Mouse (Mus musculus): Measurements from ENCODE around the gene Entpd6. TPM values are rescaled to one million over a fixed set of nuclear protein-coding genes. Genes with fewer than 3 reads are reported as not detected.

Gene Entpd6
- polyA plus RNA-seq, 1 experiment from 2014 or later = 27.8 TPM

DNA sequence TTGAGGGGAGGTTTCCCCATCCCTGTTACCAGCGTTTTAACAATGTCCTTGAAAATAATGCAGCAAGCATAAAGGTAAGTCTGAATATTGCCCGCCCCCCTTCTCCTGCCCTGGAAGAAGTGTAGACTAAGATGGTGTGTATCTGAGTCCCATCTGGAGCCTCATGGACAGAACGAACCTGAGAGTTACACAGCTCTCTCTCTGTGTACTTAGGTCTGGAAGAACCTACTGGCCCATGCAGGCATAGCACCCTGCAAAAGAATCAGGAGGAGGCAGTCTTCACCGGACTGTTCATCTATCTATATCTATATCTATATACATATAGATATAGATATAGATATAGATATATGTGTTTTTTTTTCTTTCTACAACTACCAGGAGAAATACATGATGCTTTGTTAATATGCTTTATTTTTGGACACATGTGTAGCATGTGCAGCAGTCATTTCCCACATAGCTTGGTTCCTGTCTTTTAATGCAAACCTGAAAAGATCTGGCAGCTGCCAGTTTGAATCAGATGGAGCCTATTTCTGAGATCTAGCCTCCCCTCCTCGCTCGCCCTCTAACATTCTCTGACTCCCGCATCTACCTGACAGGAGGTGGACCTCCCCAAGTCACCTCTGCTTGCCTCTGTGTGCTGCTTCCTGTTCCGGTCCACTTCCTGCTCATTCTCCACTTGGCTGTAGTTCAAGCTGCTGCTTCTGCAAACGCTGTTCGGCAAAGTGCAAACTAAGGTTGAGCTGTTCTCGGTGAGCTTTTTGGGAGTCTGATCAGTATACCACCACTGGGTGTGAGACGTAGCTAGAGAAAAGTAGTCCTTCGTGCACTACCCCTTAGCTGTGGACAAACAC lies 1.5 kb downstream of the Entpd6 start:
- H3K9ac ChIP-seq (ENCODE audit: low read depth, low read length) = 0 out of 2 replicates have a peak overlapping the region, but pooled peaks have one; percentile 6
- no peaks in the 10 kb centered on the region for H3K9me3 ChIP-seq (ENCODE audit: control insufficient read depth, low read length)
- 67% methylated on average over 13 of the region's 13 CpGs for WGBS

DNA sequence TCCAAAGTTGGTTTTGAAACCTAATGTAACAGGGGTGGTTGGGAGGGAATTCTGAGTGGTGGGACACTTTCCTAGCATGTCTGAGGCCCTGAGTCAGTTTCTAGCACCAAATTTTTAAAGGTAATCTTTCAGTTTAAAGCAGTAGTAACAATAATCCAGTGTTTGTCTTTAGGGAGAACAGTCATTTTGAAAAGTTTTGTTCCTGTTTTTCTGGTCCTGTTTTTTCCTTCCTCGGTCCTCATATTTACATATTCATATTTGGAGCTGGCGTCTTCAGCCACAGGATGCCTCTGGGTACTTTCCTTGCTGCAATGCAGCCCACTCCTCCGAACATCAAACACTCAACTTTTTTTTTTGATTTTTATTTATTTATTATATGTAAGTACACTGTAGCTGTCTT lies 6.2 kb downstream of the Entpd6 start:
- no peak overlapping the region for H3K4me3 ChIP-seq (ENCODE audit: low read depth, low read length)
- no peak overlapping the region for H3K9ac ChIP-seq (ENCODE audit: low read depth, low read length)
- H3K27ac ChIP-seq (replicated peaks; ENCODE audit: low read depth, low read length) = no peak overlapping the region
- no peaks in the 10 kb centered on the region for H3K9me3 ChIP-seq (ENCODE audit: control insufficient read depth, low read length)
- H3K36me3 ChIP-seq (ENCODE audit: control insufficient read depth, insufficient read depth, low read length) = peaks cover 59% of the 10 kb centered on the region
- H3K27me3 ChIP-seq (replicated peaks; ENCODE audit: control insufficient read depth, insufficient read depth, low read length) = no peaks in the 10 kb centered on the region
- no peak overlapping the region for H3K4me2 ChIP-seq (ENCODE audit: low read depth, low read length)
- 84% methylated on average over 3 of the region's 3 CpGs for WGBS
- ATAC-seq (ENCODE audit: low read depth) (no peak), DNase-seq (ENCODE audit: low spot score) (no peak)
- H3K4me1 ChIP-seq (ENCODE audit: control insufficient read depth, insufficient read depth, low read length) = peaks cover 4% of the 10 kb centered on the region; the same call in 1 of the 2 replicates

More for the DNA sequence above, 1.5 kb downstream of the Entpd6 start:
- Histone ChIP-seq H3K4me1 (ENCODE audit: control insufficient read depth, insufficient read depth, low read length) (peaks cover 10% of the 10 kb centered on the region), H3K4me3 (ENCODE audit: low read depth, low read length) (peak overlapping the region; percentile 80), H3K27me3 (replicated peaks; ENCODE audit: control insufficient read depth, insufficient read depth, low read length) (no peaks in the 10 kb centered on the region), H3K4me2 (ENCODE audit: low read depth, low read length) (peak overlapping the region; percentile 96), H3K27ac (replicated peaks; ENCODE audit: low read depth, low read length) (no peak overlapping the region), H3K36me3 (ENCODE audit: control insufficient read depth, insufficient read depth, low read length) (peaks cover 17% of the 10 kb centered on the region; the same call in 1 of the 2 replicates)
- ATAC-seq (ENCODE audit: low read depth) (no peak), DNase-seq (ENCODE audit: low spot score) (no peak)

DNA sequence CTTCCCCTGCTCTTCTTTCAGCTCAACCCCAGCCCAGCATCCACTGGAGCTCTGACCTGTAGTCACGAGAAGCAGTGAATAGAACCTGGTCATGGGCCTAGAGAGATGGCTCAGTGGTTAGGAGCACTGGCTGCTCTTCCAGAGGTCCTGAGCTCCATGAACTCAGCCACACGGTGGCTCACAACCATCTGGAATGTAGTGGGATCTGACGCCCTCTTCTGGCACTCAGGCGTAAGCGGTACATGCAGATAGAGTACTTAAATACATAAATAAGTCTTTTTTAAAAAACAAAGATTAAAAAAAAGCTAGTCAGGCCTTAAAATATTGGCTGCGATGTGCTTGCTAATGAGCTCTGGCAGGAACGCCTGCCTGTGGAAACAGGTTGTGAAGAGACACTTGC lies 12.6 kb downstream of the Entpd6 start:
- Histone ChIP-seq H3K9ac (ENCODE audit: low read depth, low read length) (no peak overlapping the region), H3K9me3 (ENCODE audit: control insufficient read depth, low read length) (no peaks in the 10 kb centered on the region), H3K27ac (replicated peaks; ENCODE audit: low read depth, low read length) (no peak overlapping the region), H3K4me3 (ENCODE audit: low read depth, low read length) (no peak overlapping the region), H3K27me3 (replicated peaks; ENCODE audit: control insufficient read depth, insufficient read depth, low read length) (no peaks in the 10 kb centered on the region), H3K4me1 (ENCODE audit: control insufficient read depth, insufficient read depth, low read length) (no peaks in the 10 kb centered on the region), H3K36me3 (ENCODE audit: control insufficient read depth, insufficient read depth, low read length) (peaks cover 63% of the 10 kb centered on the region), H3K4me2 (ENCODE audit: low read depth, low read length) (no peak overlapping the region)
- no peak for DNase-seq (ENCODE audit: low spot score)
- ATAC-seq (ENCODE audit: low read depth) = no peak
- WGBS = 89% methylated on average over 7 of the region's 7 CpGs

- 39% methylated on average over 2 of the region's 2 CpGs for WGBS
- H3K9ac ChIP-seq (ENCODE audit: low read depth, low read length) = no peak overlapping the region
- DNase-seq (ENCODE audit: low spot score) (no peak), ATAC-seq (ENCODE audit: low read depth) (no peak)
- H3K27ac ChIP-seq (replicated peaks; ENCODE audit: low read depth, low read length) = peak overlapping the region; percentile 15; the same call in 1 of the 2 replicates
- H3K9me3 ChIP-seq (ENCODE audit: control insufficient read depth, low read length) = no peaks in the 10 kb centered on the region
- peaks cover 6% of the 10 kb centered on the region for H3K4me1 ChIP-seq (ENCODE audit: control insufficient read depth, insufficient read depth, low read length)
- no peaks in the 10 kb centered on the region for H3K27me3 ChIP-seq (replicated peaks; ENCODE audit: control insufficient read depth, insufficient read depth, low read length)
- H3K4me3 ChIP-seq (ENCODE audit: low read depth, low read length) = no peak overlapping the region
- peaks cover 44% of the 10 kb centered on the region for H3K36me3 ChIP-seq (ENCODE audit: control insufficient read depth, insufficient read depth, low read length)
- H3K4me2 ChIP-seq (ENCODE audit: low read depth, low read length) = no peak overlapping the region
These were observed 16.8 kb downstream of the Entpd6 start for GRCm38 (mm10) chr2:150765619-150766018.

- Histone ChIP-seq H3K9ac (ENCODE audit: low read depth, low read length) (no peak overlapping the region), H3K4me1 (ENCODE audit: control insufficient read depth, insufficient read depth, low read length) (peaks cover 13% of the 10 kb centered on the region), H3K9me3 (ENCODE audit: control insufficient read depth, low read length) (no peaks in the 10 kb centered on the region), H3K27me3 (replicated peaks; ENCODE audit: control insufficient read depth, insufficient read depth, low read length) (no peaks in the 10 kb centered on the region), H3K4me2 (ENCODE audit: low read depth, low read length) (no peak overlapping the region), H3K36me3 (ENCODE audit: control insufficient read depth, insufficient read depth, low read length) (peaks cover 43% of the 10 kb centered on the region), H3K4me3 (ENCODE audit: low read depth, low read length) (no peak overlapping the region), H3K27ac (replicated peaks; ENCODE audit: low read depth, low read length) (no peak overlapping the region; the same call in 1 of the 2 replicates)
- 97% methylated on average over 4 of the region's 4 CpGs for WGBS
- ATAC-seq (ENCODE audit: low read depth) (no peak), DNase-seq (ENCODE audit: low spot score) (no peak)
These were observed 17.4 kb downstream of the Entpd6 start for GRCm38 (mm10) chr2:150766083-150766862.

- H3K4me3 ChIP-seq (ENCODE audit: low read depth, low read length) = no peak overlapping the region
- DNase-seq (ENCODE audit: low spot score) (no peak), ATAC-seq (ENCODE audit: low read depth) (no peak)
- no peak overlapping the region for H3K27ac ChIP-seq (replicated peaks; ENCODE audit: low read depth, low read length)
- H3K9ac ChIP-seq (ENCODE audit: low read depth, low read length) = no peak overlapping the region
- no peaks in the 10 kb centered on the region for H3K27me3 ChIP-seq (replicated peaks; ENCODE audit: control insufficient read depth, insufficient read depth, low read length)
- H3K9me3 ChIP-seq (ENCODE audit: control insufficient read depth, low read length) = no peaks in the 10 kb centered on the region
- peaks cover 31% of the 10 kb centered on the region for H3K36me3 ChIP-seq (ENCODE audit: control insufficient read depth, insufficient read depth, low read length)
- 93% methylated on average over 1 of the region's 1 CpGs for WGBS
- no peak overlapping the region for H3K4me2 ChIP-seq (ENCODE audit: low read depth, low read length)
- H3K4me1 ChIP-seq (ENCODE audit: control insufficient read depth, insufficient read depth, low read length) = peaks cover 21% of the 10 kb centered on the region
These were observed 19.8 kb downstream of the Entpd6 start for GRCm38 (mm10) chr2:150768678-150769077.

DNA sequence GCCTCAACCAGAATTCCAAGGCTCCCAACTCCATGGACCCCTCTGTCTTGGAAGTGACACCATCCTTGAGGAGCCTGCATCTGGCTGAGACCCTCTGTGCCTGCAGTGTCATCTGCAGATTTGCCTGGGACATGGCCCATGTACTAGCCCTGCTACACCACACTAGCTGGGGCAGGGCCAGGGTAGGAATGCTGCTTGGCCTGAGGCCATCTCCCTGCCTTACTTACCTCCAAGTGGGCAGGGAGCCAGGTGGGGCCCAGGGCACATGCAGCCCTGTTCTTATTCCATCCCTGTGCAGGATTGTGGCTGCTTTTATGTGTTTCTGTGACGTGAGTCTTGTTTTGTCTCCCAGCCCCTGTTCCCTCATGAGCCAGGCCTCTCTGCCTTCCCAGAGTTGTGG lies 21.9 kb downstream of the Entpd6 start:
- no peaks in the 10 kb centered on the region for H3K27me3 ChIP-seq (replicated peaks; ENCODE audit: control insufficient read depth, insufficient read depth, low read length)
- H3K27ac ChIP-seq (replicated peaks; ENCODE audit: low read depth, low read length) = peak overlapping the region; percentile 86
- peak overlapping the region; percentile 35; the same call in 1 of the 2 replicates for H3K9ac ChIP-seq (ENCODE audit: low read depth, low read length)
- no peak overlapping the region for H3K4me3 ChIP-seq (ENCODE audit: low read depth, low read length)
- WGBS = 25% methylated on average over 1 of the region's 1 CpGs
- no peak overlapping the region for H3K4me2 ChIP-seq (ENCODE audit: low read depth, low read length)
- peaks cover 27% of the 10 kb centered on the region for H3K36me3 ChIP-seq (ENCODE audit: control insufficient read depth, insufficient read depth, low read length)
- H3K4me1 ChIP-seq (ENCODE audit: control insufficient read depth, insufficient read depth, low read length) = peaks cover 26% of the 10 kb centered on the region
- H3K9me3 ChIP-seq (ENCODE audit: control insufficient read depth, low read length) = no peaks in the 10 kb centered on the region
- peak; percentile 90 for ATAC-seq (ENCODE audit: low read depth)
- DNase-seq (ENCODE audit: low spot score) = peak; percentile 92

DNA sequence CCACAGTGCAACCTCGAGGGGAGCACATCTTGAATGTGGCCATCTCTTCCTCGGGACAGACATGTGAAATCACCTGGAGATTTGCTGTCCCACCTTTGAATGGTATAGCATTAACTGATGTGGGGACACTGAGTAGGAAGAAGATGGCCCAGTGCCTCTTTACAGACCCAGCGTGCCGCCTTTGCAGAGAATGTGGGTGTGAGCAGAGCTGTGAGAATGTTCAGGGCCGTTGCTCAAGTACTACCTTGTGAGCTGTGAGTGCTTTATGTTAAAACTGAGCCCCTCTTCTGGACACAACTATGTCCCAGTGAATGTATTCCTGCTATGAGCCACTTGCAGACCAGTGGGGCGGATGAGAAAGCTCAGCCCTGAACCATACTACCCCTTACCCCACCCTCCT lies 22.3 kb downstream of the Entpd6 start:
- peaks cover 27% of the 10 kb centered on the region for H3K4me1 ChIP-seq (ENCODE audit: control insufficient read depth, insufficient read depth, low read length)
- H3K36me3 ChIP-seq (ENCODE audit: control insufficient read depth, insufficient read depth, low read length) = peaks cover 27% of the 10 kb centered on the region
- peak overlapping the region; percentile 35; the same call in 1 of the 2 replicates for H3K9ac ChIP-seq (ENCODE audit: low read depth, low read length)
- no peak overlapping the region for H3K4me2 ChIP-seq (ENCODE audit: low read depth, low read length)
- no peak for DNase-seq (ENCODE audit: low spot score)
- no peaks in the 10 kb centered on the region for H3K27me3 ChIP-seq (replicated peaks; ENCODE audit: control insufficient read depth, insufficient read depth, low read length)
- no peak for ATAC-seq (ENCODE audit: low read depth)
- H3K27ac ChIP-seq (replicated peaks; ENCODE audit: low read depth, low read length) = peak overlapping the region; percentile 86
- H3K9me3 ChIP-seq (ENCODE audit: control insufficient read depth, low read length) = no peaks in the 10 kb centered on the region
- no peak overlapping the region for H3K4me3 ChIP-seq (ENCODE audit: low read depth, low read length)
- 67% methylated on average over 6 of the region's 6 CpGs for WGBS
